Mouse (Mus musculus): ENCODE measurements around the gene Ajm1. TPM values are rescaled to one million over a fixed set of nuclear protein-coding genes. Genes with fewer than 3 reads are reported as not detected.

Gene Ajm1
- total and polyA plus RNA-seq, 2 experiments from 2014 or later, result not detected

DNA sequence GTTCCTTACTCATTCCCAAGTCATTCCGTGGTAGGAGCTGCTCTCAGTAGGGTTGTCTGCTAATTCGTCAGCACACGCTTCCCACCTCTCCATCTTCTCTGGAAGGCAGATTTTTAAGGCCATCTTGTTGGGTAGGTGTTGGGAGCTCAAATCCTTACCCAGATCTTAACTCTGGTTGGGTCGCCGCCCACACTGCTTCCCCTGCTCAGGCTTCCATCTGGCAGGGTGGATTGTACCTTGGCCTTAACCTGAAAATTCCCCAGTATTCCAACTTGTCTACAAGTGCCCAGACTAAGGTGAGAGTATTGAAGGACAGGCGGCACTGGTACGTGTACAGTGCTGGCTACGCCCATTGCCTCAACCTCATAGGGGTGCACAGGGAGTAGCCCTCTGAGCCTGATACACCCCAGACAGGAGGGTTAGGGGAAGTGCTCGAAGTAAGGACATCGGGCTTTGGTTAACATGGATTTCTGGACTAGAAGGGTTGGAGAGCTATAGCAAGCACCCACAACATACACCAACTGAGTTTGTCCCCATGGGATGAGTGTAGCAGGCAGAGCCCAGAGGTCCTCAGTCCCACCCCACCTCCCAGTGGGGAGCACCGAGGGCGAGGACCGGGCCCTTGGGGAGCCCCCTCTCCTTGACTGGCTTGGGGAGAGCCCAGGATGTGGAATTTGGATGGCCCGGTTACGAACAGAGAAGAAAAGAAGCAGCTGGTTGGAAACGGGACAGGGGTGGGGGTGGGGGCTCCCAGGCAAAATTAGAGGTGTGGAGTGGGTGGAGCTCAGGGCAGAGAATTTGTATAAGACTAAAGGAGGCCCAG is 5.3 kb downstream of the Ajm1 start:
- DNase-seq (ENCODE audit: low spot score) (no peak), ATAC-seq (ENCODE audit: insufficient read depth, low read depth) (no peak)
- H3K9me3 ChIP-seq (replicated peaks; ENCODE audit: control insufficient read depth, low read length), result no peaks in the 10 kb centered on the region
- no peak overlapping the region for H3K27ac ChIP-seq (ENCODE audit: low read depth)
- H3K27me3 ChIP-seq (ENCODE audit: control insufficient read depth, insufficient read depth, low read length), result peaks cover 54% of the 10 kb centered on the region
- no peak overlapping the region for H3K9ac ChIP-seq (replicated peaks; ENCODE audit: low read depth, low read length)
- H3K4me3 ChIP-seq (ENCODE audit: low read depth, low read length), result no peak overlapping the region
- no peak overlapping the region for H3K4me2 ChIP-seq (ENCODE audit: low read depth, low read length)
- H3K36me3 ChIP-seq (replicated peaks; ENCODE audit: control insufficient read depth, insufficient read depth, low read length), result 0 out of 2 replicates have a peak, but pooled peaks cover under 1% of the 10 kb centered on the region
- 82% methylated on average over 16 of the region's 16 CpGs for WGBS
- H3K4me1 ChIP-seq (ENCODE audit: control insufficient read depth, insufficient read depth), result peaks cover 33% of the 10 kb centered on the region
- TF ChIP-seq EP300 (IDR thresholded peaks at IDR 0.05; ENCODE audit: low read depth) (no peak), CTCF (IDR thresholded peaks at IDR 0.05; ENCODE audit: low read depth) (no peak)

- peaks cover 47% of the 10 kb centered on the region for H3K27me3 ChIP-seq (ENCODE audit: control insufficient read depth, insufficient read depth, low read length)
- 0 out of 2 replicates have a peak, but pooled peaks cover 6% of the 10 kb centered on the region for H3K36me3 ChIP-seq (replicated peaks; ENCODE audit: control insufficient read depth, insufficient read depth, low read length)
- WGBS, result 5% methylated on average over 20 of the region's 21 CpGs
- H3K9ac ChIP-seq (replicated peaks; ENCODE audit: low read depth, low read length), result peak overlapping the region; percentile 57; the same call in 1 of the 2 replicates
- peaks cover 29% of the 10 kb centered on the region for H3K4me1 ChIP-seq (ENCODE audit: control insufficient read depth, insufficient read depth)
- peak; percentile 25 for DNase-seq (ENCODE audit: low spot score)
- H3K4me2 ChIP-seq (ENCODE audit: low read depth, low read length), result peak overlapping the region; percentile 88
- no peaks in the 10 kb centered on the region for H3K9me3 ChIP-seq (replicated peaks; ENCODE audit: control insufficient read depth, low read length)
- TF ChIP-seq CTCF (IDR thresholded peaks at IDR 0.05; ENCODE audit: low read depth), result no peak
- no peak for TF ChIP-seq EP300 (IDR thresholded peaks at IDR 0.05; ENCODE audit: low read depth)
- peak overlapping the region; percentile 61 for H3K4me3 ChIP-seq (ENCODE audit: low read depth, low read length)
- peak overlapping the region; percentile 81 for H3K27ac ChIP-seq (ENCODE audit: low read depth)
- ATAC-seq (ENCODE audit: insufficient read depth, low read depth), result no peak
These were observed 6.0 kb downstream of the Ajm1 start for GRCm38 (mm10) chr2:25575432-25576027.

DNA sequence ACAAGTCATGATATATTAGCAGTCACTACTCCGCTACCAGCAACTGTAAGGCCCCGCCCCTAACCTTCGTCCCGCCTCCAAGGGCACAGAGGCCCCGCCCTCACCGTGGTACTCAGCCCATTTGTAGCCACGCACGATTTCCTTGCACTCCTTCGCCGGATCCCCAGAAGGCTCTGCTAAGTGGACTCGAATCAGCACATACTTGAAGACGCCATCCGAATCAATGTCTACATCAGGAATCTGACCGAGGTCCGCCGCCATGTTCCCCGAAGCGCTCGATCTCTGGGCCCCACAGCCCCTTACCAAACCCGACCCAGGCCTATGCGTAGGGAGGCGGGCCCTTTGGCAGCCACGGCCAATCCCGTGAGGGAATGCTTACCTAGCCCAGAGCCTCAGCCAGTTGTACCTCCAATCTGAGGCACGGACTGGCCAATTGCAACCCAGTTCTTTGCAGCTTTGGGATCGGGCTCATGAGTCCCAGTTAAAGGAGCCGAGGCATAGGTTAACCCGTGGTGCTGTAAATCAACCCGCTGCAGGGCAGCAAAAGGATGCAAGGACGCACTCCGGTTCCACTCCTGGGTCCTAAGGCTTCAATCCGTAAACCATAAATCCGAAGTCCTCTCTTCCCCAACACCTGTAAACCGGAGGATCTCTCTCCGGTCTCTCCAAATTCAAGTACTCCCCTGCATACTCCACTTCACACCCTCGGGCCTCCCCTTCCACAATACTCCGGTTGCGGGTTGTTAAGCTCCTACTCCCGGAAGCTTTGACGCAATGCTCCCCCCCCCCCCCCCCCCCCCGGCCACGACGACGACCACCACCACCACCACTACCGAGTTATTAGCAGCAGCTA is 6.8 kb downstream of the Ajm1 start, which contains the start of the genes Mamdc4 and Phpt1:
Mamdc4 (minus strand) TSS at position 267 of the 853 bp plus-strand sequence.
Phpt1 (minus strand) TSS at position 646 of the 853 bp plus-strand sequence.
- peak within 1 kb of the TSS; percentile 61 for H3K4me3 ChIP-seq (ENCODE audit: low read depth, low read length)
- ATAC-seq (ENCODE audit: insufficient read depth, low read depth) (peak; percentile 97), DNase-seq (ENCODE audit: low spot score) (peak; percentile 98)
- H3K36me3 ChIP-seq (replicated peaks; ENCODE audit: control insufficient read depth, insufficient read depth, low read length), result 0 out of 2 replicates have a peak, but pooled peaks cover 6% of the 10 kb centered on the region
- WGBS, result under 1% methylated on average over 42 of the region's 45 CpGs
- TF ChIP-seq CTCF (IDR thresholded peaks at IDR 0.05; ENCODE audit: low read depth) (no peak), EP300 (IDR thresholded peaks at IDR 0.05; ENCODE audit: low read depth) (peak; percentile 17; the same call in 1 of the 2 replicates)
- peak within 1 kb of the TSS; percentile 88 for H3K4me2 ChIP-seq (ENCODE audit: low read depth, low read length)
- H3K9me3 ChIP-seq (replicated peaks; ENCODE audit: control insufficient read depth, low read length), result no peaks in the 10 kb centered on the region
- peaks cover 40% of the 10 kb centered on the region for H3K27me3 ChIP-seq (ENCODE audit: control insufficient read depth, insufficient read depth, low read length)
- peak within 1 kb of the TSS; percentile 81 for H3K27ac ChIP-seq (ENCODE audit: low read depth)
- peaks cover 25% of the 10 kb centered on the region for H3K4me1 ChIP-seq (ENCODE audit: control insufficient read depth, insufficient read depth)
- H3K9ac ChIP-seq (replicated peaks; ENCODE audit: low read depth, low read length), result peak within 1 kb of the TSS; percentile 57

- Histone ChIP-seq H3K4me2 (ENCODE audit: low read depth, low read length) (peak overlapping the region; percentile 88), H3K36me3 (replicated peaks; ENCODE audit: control insufficient read depth, insufficient read depth, low read length) (peaks cover 12% of the 10 kb centered on the region; the same call in 1 of the 2 replicates), H3K9me3 (replicated peaks; ENCODE audit: control insufficient read depth, low read length) (no peaks in the 10 kb centered on the region), H3K9ac (replicated peaks; ENCODE audit: low read depth, low read length) (peak overlapping the region; percentile 57), H3K27ac (ENCODE audit: low read depth) (peak overlapping the region; percentile 81; the same call in 1 of the 2 replicates), H3K4me1 (ENCODE audit: control insufficient read depth, insufficient read depth) (peaks cover 21% of the 10 kb centered on the region), H3K4me3 (ENCODE audit: low read depth, low read length) (peak overlapping the region; percentile 61), H3K27me3 (ENCODE audit: control insufficient read depth, insufficient read depth, low read length) (peaks cover 33% of the 10 kb centered on the region)
- WGBS, result 15% methylated on average over 11 of the region's 11 CpGs
- TF ChIP-seq EP300 (IDR thresholded peaks at IDR 0.05; ENCODE audit: low read depth), result no peak
- no peak for TF ChIP-seq CTCF (IDR thresholded peaks at IDR 0.05; ENCODE audit: low read depth)
- DNase-seq (ENCODE audit: low spot score) (no peak), ATAC-seq (ENCODE audit: insufficient read depth, low read depth) (no peak)
These were observed 7.4 kb downstream of the Ajm1 start for GRCm38 (mm10) chr2:25574136-25574535.

- H3K9me3 ChIP-seq (replicated peaks; ENCODE audit: control insufficient read depth, low read length), result no peaks in the 10 kb centered on the region
- no peak overlapping the region for H3K4me2 ChIP-seq (ENCODE audit: low read depth, low read length)
- DNase-seq (ENCODE audit: low spot score) (no peak), ATAC-seq (ENCODE audit: insufficient read depth, low read depth) (no peak)
- H3K36me3 ChIP-seq (replicated peaks; ENCODE audit: control insufficient read depth, insufficient read depth, low read length), result peaks cover 17% of the 10 kb centered on the region
- no peak overlapping the region for H3K27ac ChIP-seq (ENCODE audit: low read depth)
- WGBS, result 78% methylated on average over 2 of the region's 2 CpGs
- H3K27me3 ChIP-seq (ENCODE audit: control insufficient read depth, insufficient read depth, low read length), result peaks cover 22% of the 10 kb centered on the region
- H3K4me1 ChIP-seq (ENCODE audit: control insufficient read depth, insufficient read depth), result peaks cover 21% of the 10 kb centered on the region
- no peak for TF ChIP-seq EP300 (IDR thresholded peaks at IDR 0.05; ENCODE audit: low read depth)
- TF ChIP-seq CTCF (IDR thresholded peaks at IDR 0.05; ENCODE audit: low read depth), result no peak
- no peak overlapping the region for H3K9ac ChIP-seq (replicated peaks; ENCODE audit: low read depth, low read length)
- no peak overlapping the region for H3K4me3 ChIP-seq (ENCODE audit: low read depth, low read length)
These were observed 8.5 kb downstream of the Ajm1 start for GRCm38 (mm10) chr2:25573068-25573467.
